Mouse (Mus musculus): ENCODE measurements around the gene Elavl3. TPM values are rescaled to one million over a fixed set of nuclear protein-coding genes. Genes with fewer than 3 reads are reported as not detected.

The Elavl3 gene
- polyA plus RNA-seq, 1 experiment = not detected

- WGBS = 86% methylated on average over 10 of the region's 10 CpGs
- Histone ChIP-seq H3K4me3 (ENCODE audit: extremely low read depth, insufficient read depth, insufficient read length) (no peak overlapping the region), H3K27me3 (ENCODE audit: control insufficient read depth, insufficient read depth, low read length) (no peaks in the 10 kb centered on the region), H3K27ac (ENCODE audit: insufficient read depth, low read length) (no peak overlapping the region), H3K36me3 (ENCODE audit: control insufficient read depth, insufficient read depth, low read length) (no peaks in the 10 kb centered on the region), H3K4me1 (ENCODE audit: control insufficient read depth, insufficient read depth, insufficient read length) (no peaks in the 10 kb centered on the region)
- DNase-seq (ENCODE audit: low read depth in 1 of 2, low spot score in 2 of 2) = no peak
- TF ChIP-seq POLR2A (IDR thresholded peaks at IDR 0.05; ENCODE audit: low read depth, low read length) = no peak
- TF ChIP-seq CTCF (IDR thresholded peaks at IDR 0.05; ENCODE audit: extremely low read depth, insufficient read depth, insufficient read length, insufficient replicate concordance) = no peak
Measured at GRCm38 (mm10) chr9:22037826-22038225, 14.0 kb downstream of the Elavl3 start.

GRCm38 (mm10) chr9:22035300-22036044, 16.4 kb downstream of the Elavl3 start:
- no peak for DNase-seq (ENCODE audit: low read depth in 1 of 2, low spot score in 2 of 2)
- 68% methylated on average over 6 of the region's 6 CpGs for WGBS
- no peaks in the 10 kb centered on the region for H3K4me1 ChIP-seq (ENCODE audit: control insufficient read depth, insufficient read depth, insufficient read length)
- TF ChIP-seq POLR2A (IDR thresholded peaks at IDR 0.05; ENCODE audit: low read depth, low read length) (no peak), CTCF (IDR thresholded peaks at IDR 0.05; ENCODE audit: extremely low read depth, insufficient read depth, insufficient read length, insufficient replicate concordance) (no peak)
- H3K36me3 ChIP-seq (ENCODE audit: control insufficient read depth, insufficient read depth, low read length) = no peaks in the 10 kb centered on the region
- no peak overlapping the region for H3K27ac ChIP-seq (ENCODE audit: insufficient read depth, low read length)
- H3K4me3 ChIP-seq (ENCODE audit: extremely low read depth, insufficient read depth, insufficient read length) = no peak overlapping the region
- no peaks in the 10 kb centered on the region for H3K27me3 ChIP-seq (ENCODE audit: control insufficient read depth, insufficient read depth, low read length)

GRCm38 (mm10) chr9:22030386-22030785, 21.4 kb downstream of the Elavl3 start:
- Histone ChIP-seq H3K4me3 (ENCODE audit: extremely low read depth, insufficient read depth, insufficient read length) (no peak overlapping the region), H3K36me3 (ENCODE audit: control insufficient read depth, insufficient read depth, low read length) (no peaks in the 10 kb centered on the region), H3K27me3 (ENCODE audit: control insufficient read depth, insufficient read depth, low read length) (no peaks in the 10 kb centered on the region), H3K27ac (ENCODE audit: insufficient read depth, low read length) (no peak overlapping the region), H3K4me1 (ENCODE audit: control insufficient read depth, insufficient read depth, insufficient read length) (no peaks in the 10 kb centered on the region)
- TF ChIP-seq POLR2A (IDR thresholded peaks at IDR 0.05; ENCODE audit: low read depth, low read length) (no peak), CTCF (IDR thresholded peaks at IDR 0.05; ENCODE audit: extremely low read depth, insufficient read depth, insufficient read length, insufficient replicate concordance) (no peak)
- 94% methylated on average over 9 of the region's 9 CpGs for WGBS
- no peak for DNase-seq (ENCODE audit: low read depth in 1 of 2, low spot score in 2 of 2)

- no peak for DNase-seq (ENCODE audit: low read depth in 1 of 2, low spot score in 2 of 2)
- WGBS = 70% methylated on average over 7 of the region's 7 CpGs
- H3K36me3 ChIP-seq (ENCODE audit: control insufficient read depth, insufficient read depth, low read length) = no peaks in the 10 kb centered on the region
- no peaks in the 10 kb centered on the region for H3K27me3 ChIP-seq (ENCODE audit: control insufficient read depth, insufficient read depth, low read length)
- H3K4me3 ChIP-seq (ENCODE audit: extremely low read depth, insufficient read depth, insufficient read length) = no peak overlapping the region
- no peaks in the 10 kb centered on the region for H3K4me1 ChIP-seq (ENCODE audit: control insufficient read depth, insufficient read depth, insufficient read length)
- no peak overlapping the region for H3K27ac ChIP-seq (ENCODE audit: insufficient read depth, low read length)
- no peak for TF ChIP-seq POLR2A (IDR thresholded peaks at IDR 0.05; ENCODE audit: low read depth, low read length)
- TF ChIP-seq CTCF (IDR thresholded peaks at IDR 0.05; ENCODE audit: extremely low read depth, insufficient read depth, insufficient read length, insufficient replicate concordance) = no peak
Measured at GRCm38 (mm10) chr9:22028467-22028866, 23.4 kb downstream of the Elavl3 start.

- WGBS = 80% methylated on average over 8 of the region's 8 CpGs
- no peaks in the 10 kb centered on the region for H3K27me3 ChIP-seq (ENCODE audit: control insufficient read depth, insufficient read depth, low read length)
Measured at GRCm38 (mm10) chr9:22024592-22024991, 27.2 kb downstream of the Elavl3 start.

GRCm38 (mm10) chr9:22017208-22017825, 34.5 kb downstream of the Elavl3 start:
- TF ChIP-seq CTCF (IDR thresholded peaks at IDR 0.05; ENCODE audit: extremely low read depth, insufficient read depth, insufficient read length, insufficient replicate concordance) = no peak
- no peak for TF ChIP-seq POLR2A (IDR thresholded peaks at IDR 0.05; ENCODE audit: low read depth, low read length)
- Histone ChIP-seq H3K36me3 (ENCODE audit: control insufficient read depth, insufficient read depth, low read length) (peaks cover 14% of the 10 kb centered on the region), H3K4me1 (ENCODE audit: control insufficient read depth, insufficient read depth, insufficient read length) (no peaks in the 10 kb centered on the region), H3K4me3 (ENCODE audit: extremely low read depth, insufficient read depth, insufficient read length) (no peak overlapping the region), H3K27me3 (ENCODE audit: control insufficient read depth, insufficient read depth, low read length) (no peaks in the 10 kb centered on the region), H3K27ac (ENCODE audit: insufficient read depth, low read length) (no peak overlapping the region)
- no peak for DNase-seq (ENCODE audit: low read depth in 1 of 2, low spot score in 2 of 2)
- WGBS = 87% methylated on average over 7 of the region's 7 CpGs

More at GRCm38 (mm10) chr9:22024592-22024991, 27.2 kb downstream of the Elavl3 start:
- Histone ChIP-seq H3K36me3 (ENCODE audit: control insufficient read depth, insufficient read depth, low read length) (no peaks in the 10 kb centered on the region), H3K27ac (ENCODE audit: insufficient read depth, low read length) (no peak overlapping the region), H3K4me3 (ENCODE audit: extremely low read depth, insufficient read depth, insufficient read length) (no peak overlapping the region), H3K4me1 (ENCODE audit: control insufficient read depth, insufficient read depth, insufficient read length) (no peaks in the 10 kb centered on the region)
- DNase-seq (ENCODE audit: low read depth in 1 of 2, low spot score in 2 of 2) = no peak
- TF ChIP-seq POLR2A (IDR thresholded peaks at IDR 0.05; ENCODE audit: low read depth, low read length) (no peak), CTCF (IDR thresholded peaks at IDR 0.05; ENCODE audit: extremely low read depth, insufficient read depth, insufficient read length, insufficient replicate concordance) (no peak)

- Histone ChIP-seq H3K27me3 (ENCODE audit: control insufficient read depth, insufficient read depth, low read length) (no peaks in the 10 kb centered on the region), H3K4me1 (ENCODE audit: control insufficient read depth, insufficient read depth, insufficient read length) (no peaks in the 10 kb centered on the region), H3K27ac (ENCODE audit: insufficient read depth, low read length) (no peak overlapping the region), H3K36me3 (ENCODE audit: control insufficient read depth, insufficient read depth, low read length) (peaks cover 23% of the 10 kb centered on the region), H3K4me3 (ENCODE audit: extremely low read depth, insufficient read depth, insufficient read length) (no peak overlapping the region)
- no peak for DNase-seq (ENCODE audit: low read depth in 1 of 2, low spot score in 2 of 2)
- 61% methylated on average over 10 of the region's 10 CpGs for WGBS
- TF ChIP-seq CTCF (IDR thresholded peaks at IDR 0.05; ENCODE audit: extremely low read depth, insufficient read depth, insufficient read length, insufficient replicate concordance) (no peak), POLR2A (IDR thresholded peaks at IDR 0.05; ENCODE audit: low read depth, low read length) (no peak)
Measured at GRCm38 (mm10) chr9:22016245-22016644, 35.6 kb downstream of the Elavl3 start.

Data from spleen, adult 2 months (tissue).